13 mouse cellular contexts compared by ENCODE assay signal in genomic region chr17:75371650-75372049, GRCm38 (mm10).
DNase-seq lines count a peak whose midpoint lies in the region; TF ChIP-seq lines count a peak whose summit lies in the region.
"Had no signal": no experiment of that assay in that cellular context is flagged by ENCODE, and none has a peak within 500 bp of the region (broad histone marks: within the 10 kb centered on the region; RNA-seq: fewer than 3 reads in every experiment).

No protein-coding gene starts in this region.

- H3K27ac ChIP-seq in kidney, adult 2 months (ENCODE audit: insufficient read depth, low read depth, low read length) = no peak overlapping the region
- no peak overlapping the region for H3K27ac ChIP-seq in hindbrain, embryonic 10.5 days
- H3K27ac ChIP-seq: gastrocnemius, adult 2 months; heart, adult 2 months; heart, embryonic 15.5 days; hindbrain, embryonic 14.5 days; hindbrain, postnatal 0 days had no signal

- WGBS in kidney, adult 2 months = 79% methylated on average over 11 of the region's 11 CpGs
- 73% methylated on average over 11 of the region's 11 CpGs for WGBS in lung, adult 2 months
- 91% methylated on average over 11 of the region's 11 CpGs for WGBS in hindbrain, embryonic 10.5 days

- TF ChIP-seq POLR2A in kidney, adult 2 months (IDR thresholded peaks at IDR 0.05; ENCODE audit: low read depth, low read length) = no peak
- TF ChIP-seq POLR2A in lung, adult 2 months (IDR thresholded peaks at IDR 0.05; ENCODE audit: borderline replicate concordance, extremely low read depth, low read depth, low read length) = no peak

- peak; percentile 10 for DNase-seq in kidney, adult 2 months
- no peak for DNase-seq in kidney, adult 18-20 months
- DNase-seq in lung, postnatal 25 days (ENCODE audit: low spot score) = peak; percentile 14
- DNase-seq in lung, adult 2 months = no peak
- peak; percentile 36 for DNase-seq in lung, postnatal 36 days
- DNase-seq in hindbrain, embryonic 10.5 days (ENCODE audit: low spot score) = no peak
- DNase-seq: adrenal gland, adult 8-10 months; cerebellum, adult 9-10 months had no signal

- no peaks in the 10 kb centered on the region for H3K4me1 ChIP-seq in kidney, adult 2 months (ENCODE audit: control insufficient read depth, insufficient read depth, low read length)
- peaks cover 4% of the 10 kb centered on the region; the same call in 1 of the 2 replicates for H3K4me1 ChIP-seq in lung, adult 2 months (ENCODE audit: control insufficient read depth, insufficient read depth, low read length)
- H3K4me1 ChIP-seq in hindbrain, embryonic 10.5 days (replicated peaks) = no peaks in the 10 kb centered on the region
- H3K4me1 ChIP-seq: heart, embryonic 15.5 days had no signal

- no peak overlapping the region for H3K4me3 ChIP-seq in kidney, adult 2 months (ENCODE audit: insufficient read depth, low read depth, low read length)
- no peak overlapping the region for H3K4me3 ChIP-seq in lung, adult 2 months (replicated peaks; ENCODE audit: extremely low read depth, low read depth, low read length)
- H3K4me3 ChIP-seq in hindbrain, embryonic 10.5 days = no peak overlapping the region
- H3K4me3 ChIP-seq: gastrocnemius, adult 2 months; heart, adult 2 months; heart, embryonic 15.5 days had no signal

- H3K27me3 ChIP-seq in kidney, adult 2 months (replicated peaks; ENCODE audit: control insufficient read depth, insufficient read depth, low read length) = no peaks in the 10 kb centered on the region
- H3K27me3 ChIP-seq in hindbrain, embryonic 10.5 days (ENCODE audit: insufficient read depth, poor library complexity, severe bottlenecking) = no peaks in the 10 kb centered on the region
- H3K27me3 ChIP-seq: heart, embryonic 15.5 days had no signal

- TF ChIP-seq CTCF in kidney, adult 2 months (conservative IDR thresholded peaks at IDR 0.05; ENCODE audit: insufficient read depth, insufficient read length, low read depth, low read length) = no peak
- TF ChIP-seq CTCF in lung, adult 2 months (IDR thresholded peaks at IDR 0.05; ENCODE audit: insufficient read depth, low read length) = no peak

- no peaks in the 10 kb centered on the region for H3K36me3 ChIP-seq in kidney, adult 2 months (ENCODE audit: control insufficient read depth, insufficient read depth, low read length)
- no peaks in the 10 kb centered on the region for H3K36me3 ChIP-seq in hindbrain, embryonic 10.5 days
- H3K36me3 ChIP-seq: heart, embryonic 15.5 days had no signal

- H3K9me3 ChIP-seq in hindbrain, embryonic 10.5 days = no peaks in the 10 kb centered on the region
- H3K9me3 ChIP-seq: heart, embryonic 15.5 days had no signal

Comparison
In these comparisons a context has a peak if more than half of its experiments do, and no peak if none do; other contexts are left out.
1. DNase-seq: peak in kidney, adult 2 months (single experiment), lung, postnatal 25 days (single experiment) and lung, postnatal 36 days (single experiment); none in kidney, adult 18-20 months (single experiment), lung, adult 2 months (single experiment) and hindbrain, embryonic 10.5 days (single experiment).